Mouse (Mus musculus) limb, embryonic 10.5 days (tissue): Measurements from ENCODE around the gene Pik3cd. TPM values are rescaled to one million over a fixed set of nuclear protein-coding genes. Genes with fewer than 3 reads are reported as not detected.

ENCODE experiments used
- DNase-seq: peaks from one replicate; pipeline ENCODE4 v3.0.0-alpha.2; 2017; ENCODE audit warnings: low spot score
- H3K27ac ChIP-seq: fragments of 300-500 bp; sonication (generic); 2 replicates; pipeline ENCODE4 v1.5.1; 2016; ENCODE audit warnings: mild to moderate bottlenecking
- H3K27me3 ChIP-seq: fragments of 300-500 bp; sonication (generic); 2 replicates; pipeline ENCODE4 v1.6.1; 2016; ENCODE audit warnings: low read depth, mild to moderate bottlenecking; ENCODE audit not compliant: poor library complexity, severe bottlenecking
- H3K36me3 ChIP-seq: fragments of 300-500 bp; sonication (generic); 2 replicates; pipeline ENCODE4 v1.6.1; 2016; ENCODE audit warnings: mild to moderate bottlenecking, moderate library complexity
- H3K4me1 ChIP-seq: fragments of 300-500 bp; sonication (generic); 2 replicates; pipeline ENCODE4 v1.6.1; 2016
- H3K4me3 ChIP-seq: fragments of 300-500 bp; sonication (generic); 2 replicates; pipeline ENCODE4 v1.5.1; 2016; ENCODE audit warnings: mild to moderate bottlenecking, moderate library complexity
- H3K9me3 ChIP-seq: fragments of 300-500 bp; sonication (generic); replicated peaks from 2 replicates; pipeline ENCODE4 v1.6.1; 2016; ENCODE audit warnings: mild to moderate bottlenecking
- WGBS: fragments of 180-500 bp; shearing (Covaris S2); methylation state at CpG from one replicate; pipeline ENCODE4 v1.1.7; 2016; 5-methylcytosine and 5-hydroxymethylcytosine counted together
- microRNA-seq: library from miRNA; unstranded; fragments of <30 nt; microRNA quantifications from one replicate; pipeline ENCODE4, GENCODE M21; 2017
- polyA plus RNA-seq: library from polyadenylated mRNA; unstranded; fragments of >200 nt; fragmentation: Nextera tagmentation; extraction: Ambion mirVana; gene quantifications from 2 replicates; pipeline ENCODE4 v1.2.1, GENCODE M21; 2016

The Pik3cd gene
- polyA plus RNA-seq, 1 experiment from 2014 or later: 3.4 TPM

GRCm38 (mm10) chr4:149604518-149604917, 97.9 kb downstream of the Pik3cd start:
- H3K27ac ChIP-seq: no peak overlapping the region
- H3K9me3 ChIP-seq: no peaks in the 10 kb centered on the region
- no peak overlapping the region for H3K4me3 ChIP-seq
- peaks cover 9% of the 10 kb centered on the region; the same call in 1 of the 2 replicates for H3K36me3 ChIP-seq
- H3K4me1 ChIP-seq: peaks cover 42% of the 10 kb centered on the region
- no peaks in the 10 kb centered on the region for H3K27me3 ChIP-seq
- WGBS: 82% methylated on average over 3 of the region's 3 CpGs
- DNase-seq: no peak

- DNase-seq: no peak
- H3K27me3 ChIP-seq: no peaks in the 10 kb centered on the region
- H3K27ac ChIP-seq: no peak overlapping the region
- WGBS: 61% methylated on average over 1 of the region's 1 CpGs
- no peaks in the 10 kb centered on the region for H3K9me3 ChIP-seq
- H3K36me3 ChIP-seq: peaks cover 9% of the 10 kb centered on the region; the same call in 1 of the 2 replicates
- peaks cover 37% of the 10 kb centered on the region for H3K4me1 ChIP-seq
- H3K4me3 ChIP-seq: no peak overlapping the region
Measured at GRCm38 (mm10) chr4:149603860-149604259, 98.5 kb downstream of the Pik3cd start.

- Histone ChIP-seq H3K9me3 (no peaks in the 10 kb centered on the region), H3K27ac (no peak overlapping the region), H3K36me3 (peaks cover 9% of the 10 kb centered on the region; the same call in 1 of the 2 replicates), H3K4me3 (no peak overlapping the region), H3K27me3 (no peaks in the 10 kb centered on the region), H3K4me1 (peaks cover 24% of the 10 kb centered on the region)
- DNase-seq: no peak
- WGBS: 66% methylated on average over 7 of the region's 7 CpGs
Measured at GRCm38 (mm10) chr4:149602236-149602635, 100.1 kb downstream of the Pik3cd start.

DNA sequence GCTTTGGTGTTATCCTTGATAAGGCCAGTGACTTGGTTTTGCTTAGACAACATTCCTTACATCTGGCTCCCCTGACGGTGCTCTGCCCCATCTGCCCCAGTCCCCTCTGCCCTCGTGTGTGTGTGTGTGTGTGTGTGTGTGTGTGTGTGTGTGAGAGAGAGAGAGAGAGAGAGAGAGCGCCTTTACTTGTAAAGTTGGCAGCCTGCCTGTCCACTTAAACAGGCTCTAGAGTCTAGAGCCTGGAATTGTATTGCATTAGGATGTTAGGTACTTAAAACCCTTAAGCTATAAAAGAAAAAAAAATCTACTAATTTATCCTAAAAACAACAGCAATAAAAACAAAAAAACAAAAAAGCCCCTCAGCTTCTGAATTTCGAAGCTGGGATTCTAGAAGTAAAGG, 100.9 kb downstream of the Pik3cd start:
- H3K9me3 ChIP-seq: no peaks in the 10 kb centered on the region
- H3K27ac ChIP-seq: no peak overlapping the region
- WGBS: 47% methylated on average over 4 of the region's 4 CpGs
- DNase-seq: no peak
- peaks cover 17% of the 10 kb centered on the region for H3K4me1 ChIP-seq
- no peaks in the 10 kb centered on the region for H3K27me3 ChIP-seq
- no peak overlapping the region for H3K4me3 ChIP-seq
- peaks cover 9% of the 10 kb centered on the region; the same call in 1 of the 2 replicates for H3K36me3 ChIP-seq

DNA sequence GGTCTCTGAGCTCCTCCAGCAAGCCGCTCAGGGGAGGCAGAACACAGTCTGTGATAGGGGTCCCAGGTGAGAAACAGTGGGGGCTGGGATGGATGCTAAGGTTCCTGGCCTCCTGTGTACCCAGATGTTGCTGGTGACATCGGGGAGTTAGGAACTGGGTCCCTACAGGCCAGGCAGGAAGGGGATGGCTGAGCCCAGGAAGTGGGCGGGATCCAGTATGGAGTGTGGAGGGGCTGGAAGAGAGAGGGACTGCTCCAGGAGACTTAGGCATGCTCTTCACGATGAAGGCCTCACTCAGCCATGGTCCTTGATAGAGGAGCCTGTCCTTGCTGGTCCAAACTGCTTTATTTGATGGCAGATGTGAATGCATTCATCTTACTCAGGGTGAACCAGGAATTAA, 102.2 kb downstream of the Pik3cd start:
- Histone ChIP-seq H3K27ac (no peak overlapping the region), H3K4me1 (peaks cover 11% of the 10 kb centered on the region), H3K9me3 (no peaks in the 10 kb centered on the region), H3K36me3 (peaks cover 9% of the 10 kb centered on the region; the same call in 1 of the 2 replicates), H3K27me3 (no peaks in the 10 kb centered on the region), H3K4me3 (no peak overlapping the region)
- no peak for DNase-seq
- WGBS: 87% methylated on average over 4 of the region's 4 CpGs

DNA sequence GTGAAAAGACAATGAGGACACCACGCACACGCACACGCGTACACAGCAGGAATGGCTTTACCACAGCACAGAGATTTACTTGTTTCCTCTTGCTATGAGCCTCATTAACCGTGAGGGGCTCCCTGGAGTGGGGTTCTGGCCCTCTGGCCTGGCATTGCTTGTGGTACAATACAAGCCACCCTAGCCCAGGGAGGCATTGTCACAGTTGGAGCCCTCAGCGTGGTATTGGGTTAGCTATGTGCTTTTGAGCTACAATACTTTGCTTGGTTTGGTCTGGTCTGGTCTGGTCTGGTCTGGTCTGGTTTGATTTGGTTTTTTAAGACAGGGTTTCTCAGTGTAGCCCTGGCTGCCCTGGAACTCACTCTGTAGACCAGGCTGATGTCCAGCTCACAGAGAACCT, 102.8 kb downstream of the Pik3cd start:
- Histone ChIP-seq H3K4me1 (peaks cover 11% of the 10 kb centered on the region), H3K27me3 (no peaks in the 10 kb centered on the region), H3K4me3 (no peak overlapping the region), H3K9me3 (no peaks in the 10 kb centered on the region), H3K36me3 (peaks cover 8% of the 10 kb centered on the region; the same call in 1 of the 2 replicates), H3K27ac (no peak overlapping the region)
- 91% methylated on average over 6 of the region's 6 CpGs for WGBS
- DNase-seq: no peak

Small RNA genes lying within 50 kb of the gene (microRNA-seq; reads per million reads assigned to microRNA genes)
- gene Mir7023: not detected

Other genes starting within 250 kb of the Pik3cd start
- gene Rbp7, start 247.6 kb downstream of the Pik3cd start, polyA plus RNA-seq: not detected in 2 replicates
- 0.26 and 0.83 TPM in 2 replicates for gene Tmem274, start 225.2 kb downstream of the Pik3cd start, polyA plus RNA-seq
- gene Nmnat1, start 217.4 kb downstream of the Pik3cd start, polyA plus RNA-seq: 16.1 and 16.8 TPM in 2 replicates
- gene Lzic, start 217.3 kb downstream of the Pik3cd start, polyA plus RNA-seq: 55.1 and 55.4 TPM in 2 replicates
- 67.1 and 78.4 TPM in 2 replicates for gene Ctnnbip1, start 184.3 kb downstream of the Pik3cd start, polyA plus RNA-seq
- 34.8 and 41.2 TPM in 2 replicates for gene Clstn1, start 116.1 kb downstream of the Pik3cd start, polyA plus RNA-seq
- gene Tmem201, start 35.5 kb upstream of the Pik3cd start, polyA plus RNA-seq: 50.7 and 52.1 TPM in 2 replicates
- 24.5 and 25.4 TPM in 2 replicates for gene Slc25a33, start 71.7 kb upstream of the Pik3cd start, polyA plus RNA-seq